7 mouse cellular contexts compared by ENCODE assay signal in the genomic region with DNA sequence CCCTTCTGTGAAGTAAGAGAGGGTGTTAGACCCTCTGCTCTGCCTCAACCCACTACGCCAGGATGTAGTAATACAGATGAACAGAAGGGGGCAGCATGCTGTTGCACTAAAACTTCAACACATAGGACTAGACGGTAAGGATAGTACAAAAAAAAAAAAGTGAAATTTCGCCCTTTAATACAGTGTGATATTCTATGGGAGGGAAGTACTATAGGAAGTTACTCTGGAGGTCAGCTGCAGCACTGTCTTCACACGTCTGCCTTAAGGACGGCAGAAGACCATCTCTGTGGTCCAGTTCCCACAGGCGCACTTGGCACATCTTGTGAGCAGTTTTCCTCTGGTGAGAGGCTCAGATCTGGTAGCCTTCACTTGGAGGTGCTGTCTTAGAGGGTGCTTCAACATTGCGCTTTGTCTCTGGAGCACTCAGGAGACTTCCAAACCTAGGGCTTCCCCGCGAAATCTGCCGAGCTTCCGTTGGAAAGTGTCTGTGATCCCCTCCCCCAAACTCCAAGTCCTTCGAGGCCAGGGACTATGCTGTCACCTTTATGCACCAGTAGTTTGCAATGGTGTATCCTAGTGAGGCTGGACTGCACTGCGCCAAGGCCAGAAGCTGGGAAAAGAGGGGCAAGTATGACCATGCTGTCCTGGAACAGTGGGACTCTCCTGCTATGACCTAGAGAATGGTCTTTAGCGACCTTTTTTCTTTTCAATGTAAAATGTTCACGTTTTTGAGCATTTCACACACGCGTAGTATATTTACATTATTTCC. TPM values are rescaled to one million over a fixed set of nuclear protein-coding genes. Genes with fewer than 3 reads are reported as not detected.
DNase-seq lines count a peak whose midpoint lies in the region; ATAC-seq and TF ChIP-seq lines count a peak whose summit lies in the region.

No protein-coding gene starts in this region.

- no peak overlapping the region for H3K4me2 ChIP-seq in forebrain, embryonic 16.5 days (ENCODE audit: low read length)

- no peak overlapping the region for H3K27ac ChIP-seq in forebrain, embryonic 16.5 days (ENCODE audit: low read length)
- H3K27ac ChIP-seq in left cerebral cortex, adult 2 months, result no peak overlapping the region

- no peak overlapping the region for H3K9ac ChIP-seq in forebrain, embryonic 16.5 days (replicated peaks; ENCODE audit: low read depth, low read length)

- 55% methylated on average over 17 of the region's 17 CpGs for WGBS in forebrain, embryonic 16.5 days

- no peak overlapping the region for H3K4me3 ChIP-seq in forebrain, embryonic 16.5 days (replicated peaks; ENCODE audit: low read length)
- no peak overlapping the region for H3K4me3 ChIP-seq in left cerebral cortex, adult 2 months

- H3K9me3 ChIP-seq in forebrain, embryonic 16.5 days (ENCODE audit: control insufficient read depth, low read length), result no peaks in the 10 kb centered on the region

- DNase-seq in R1 (ENCODE audit: low read depth, low spot score), result peak; percentile 67
- peak; percentile 62 for DNase-seq in cerebellum, adult 11 months
- peak; percentile 44 for DNase-seq in hindlimb bud, embryonic 11.5 days (ENCODE audit: extremely low spot score, low read depth, low spot score)
- peak; percentile 52 to 56 for DNase-seq in left cerebral cortex, adult 2 months (ENCODE audit: extremely low spot score in 1 of 2, low spot score in 2 of 2)
- DNase-seq in right cerebral cortex, postnatal 25 days, result peak; percentile 42

- TF ChIP-seq CTCF in left cerebral cortex, adult 2 months (IDR thresholded peaks at IDR 0.05), result peak; percentile 95

- no peaks in the 10 kb centered on the region for H3K27me3 ChIP-seq in forebrain, embryonic 16.5 days (replicated peaks; ENCODE audit: control insufficient read depth, insufficient read depth, low read length)

- no peaks in the 10 kb centered on the region for H3K4me1 ChIP-seq in forebrain, embryonic 16.5 days (replicated peaks; ENCODE audit: control insufficient read depth, insufficient read depth, low read length)

- peak; percentile 91 for ATAC-seq in forebrain, embryonic 16.5 days
- ATAC-seq in megakaryocyte progenitor cell, adult 5-6 weeks (replicated peaks; ENCODE audit: poor library complexity), result peak; percentile 85

- no peaks in the 10 kb centered on the region for H3K36me3 ChIP-seq in forebrain, embryonic 16.5 days (ENCODE audit: control insufficient read depth, insufficient read depth)

- intact Hi-C loops in left cerebral cortex, adult 2 months (cut with DNase I), result loop anchor here (1.0 to 2.0 kb wide), 2 partner anchors 131 to 403 kb away; no protein-coding TSS in a partner anchor

RNA-seq across cellular contexts. Expression of a gene that starts 18.5 kb away (rescaled TPM):
- 0.21 TPM in 1 of 2 replicates, not detected in the other for polyA plus RNA-seq in forebrain, embryonic 16.5 days (2015; fragmentation: Nextera tagmentation; extraction: Ambion mirVana)
- total RNA-seq in left cerebral cortex, adult 2 months (2021), result 1 to 10 TPM; 1.4 to 1.7 TPM
- 0.20 TPM in 1 of 2 replicates, not detected in the other for total RNA-seq in megakaryocyte progenitor cell, adult 5-6 weeks (2015)
- not detected in 2 replicates for total RNA-seq in megakaryocyte progenitor cell, adult 5-6 weeks (2017)

RNA-seq across cellular contexts. Expression of a gene that starts 36.7 kb away (rescaled TPM):
- 7.8 and 7.9 TPM in 2 replicates for polyA plus RNA-seq in forebrain, embryonic 16.5 days (2015; fragmentation: Nextera tagmentation; extraction: Ambion mirVana)
- total RNA-seq in left cerebral cortex, adult 2 months (2021), result 10 to 100 TPM; 17.2 to 22.0 TPM
- total RNA-seq in megakaryocyte progenitor cell, adult 5-6 weeks (2015), result 16.0 and 21.2 TPM in 2 replicates
- 7.0 and 10.5 TPM in 2 replicates for total RNA-seq in megakaryocyte progenitor cell, adult 5-6 weeks (2017)
